Mouse (Mus musculus): ENCODE measurements at regions not wholly inside any gene's neighbourhood (a gene's known extent, or its start where the extent isn't known, plus 50 kb on each side); places are given as distances from the start of the nearest gene placed in this dataset.

- TF ChIP-seq CHD2 (IDR thresholded peaks at IDR 0.05; ENCODE audit: low read length), result no peak
- TF ChIP-seq UBTF (IDR thresholded peaks at IDR 0.05; ENCODE audit: low read depth, low read length), result no peak
- no peak for TF ChIP-seq MYC (IDR thresholded peaks at IDR 0.05; ENCODE audit: low read depth, low read length)
- no peak for TF ChIP-seq USF1 (IDR thresholded peaks at IDR 0.05; ENCODE audit: low read depth, low read length)
- TF ChIP-seq SMC3 (IDR thresholded peaks at IDR 0.05; ENCODE audit: low read depth, low read length), result no peak
- TF ChIP-seq ZKSCAN1 (IDR thresholded peaks at IDR 0.05; ENCODE audit: borderline replicate concordance, low read depth, low read length), result no peak
- no peak for TF ChIP-seq ZNF384 (IDR thresholded peaks at IDR 0.05; ENCODE audit: low read depth, low read length)
- TF ChIP-seq JUN (IDR thresholded peaks at IDR 0.05; ENCODE audit: insufficient read depth, low read depth, low read length), result no peak
- TF ChIP-seq MAZ (IDR thresholded peaks at IDR 0.05; ENCODE audit: low read depth, low read length), result no peak
- no peak for TF ChIP-seq ZMIZ1 (IDR thresholded peaks at IDR 0.05; ENCODE audit: low read depth, low read length)
- no peak for TF ChIP-seq ZC3H11A (IDR thresholded peaks at IDR 0.05; ENCODE audit: low read depth, low read length)
- no peak for TF ChIP-seq NELFE (IDR thresholded peaks at IDR 0.05; ENCODE audit: low read depth, low read length)
- TF ChIP-seq CTCF (conservative IDR thresholded peaks at IDR 0.05 in 1 of 2, IDR thresholded peaks at IDR 0.05 in 1 of 2; ENCODE audit: low read depth in 2 of 2, low read length in 2 of 2), result no peak
- TF ChIP-seq MAFK (IDR thresholded peaks at IDR 0.05; ENCODE audit: insufficient replicate concordance, low read length), result no peak
- TF ChIP-seq ETS1 (conservative IDR thresholded peaks at IDR 0.05; ENCODE audit: low read depth, low read length), result no peak
- H3K4me3 ChIP-seq (replicated peaks in 1 of 3; ENCODE audit: low read depth in 2 of 3, low read length in 2 of 3, poor library complexity in 1 of 3), result no peak overlapping the region
- no peaks in the 10 kb centered on the region for H3K79me2 ChIP-seq (replicated peaks; ENCODE audit: control insufficient read depth, extremely low read depth, insufficient read depth, poor library complexity, severe bottlenecking)
- dilution Hi-C loops (cut with MboI; ENCODE audit: extremely low pct_ligation_motif_present, extremely low pct_unique_long_range_greater_than_20kb, low sequenced_read_pairs) (no loop called here), in situ Hi-C loops (cut with MboI; ENCODE audit: low pct_ligation_motif_present, low pct_unique_long_range_greater_than_20kb, low sequenced_read_pairs) (loop anchor here (25.0 kb wide), 1 partner anchor 226 kb away; the partner anchor contains the start of gene Qk)
- H3K9ac ChIP-seq (ENCODE audit: insufficient read depth, low read depth), result no peak overlapping the region
- no peaks in the 10 kb centered on the region for H3K36me3 ChIP-seq (replicated peaks in 1 of 2; ENCODE audit: control insufficient read depth in 1 of 2, insufficient read depth in 1 of 2, low read length in 1 of 2)
- no peak overlapping the region for H3K4me2 ChIP-seq (ENCODE audit: insufficient read depth, low read depth, poor library complexity, severe bottlenecking)
- peaks cover under 1% of the 10 kb centered on the region for H3K9me3 ChIP-seq (replicated peaks; ENCODE audit: low read length)
- DNase-seq (ENCODE audit: extremely low read depth), result no peak
- no peaks in the 10 kb centered on the region for H3K27me3 ChIP-seq (replicated peaks)
- H3K4me1 ChIP-seq (ENCODE audit: control insufficient read depth in 1 of 2, insufficient read depth in 2 of 2), result peaks cover 0 to 7% of the 10 kb centered on the region in 2 experiments; a peak in 1 of 4 replicates
- no peak overlapping the region for H3K27ac ChIP-seq (ENCODE audit: insufficient read depth, low read depth)
These were observed 233.5 kb downstream of the Qk start for GRCm38 (mm10) chr17:10086132-10086531.

GRCm38 (mm10) chr17:10081721-10082120 is 237.9 kb downstream of the Qk start:
- no peaks in the 10 kb centered on the region for H3K9me3 ChIP-seq (replicated peaks; ENCODE audit: low read length)
- in situ Hi-C loops (cut with MboI; ENCODE audit: low pct_ligation_motif_present, low pct_unique_long_range_greater_than_20kb, low sequenced_read_pairs) (loop anchor here (25.0 kb wide), 1 partner anchor 231 kb away; the partner anchor contains the start of gene Qk), dilution Hi-C loops (cut with MboI; ENCODE audit: extremely low pct_ligation_motif_present, extremely low pct_unique_long_range_greater_than_20kb, low sequenced_read_pairs) (no loop called here)
- H3K36me3 ChIP-seq (replicated peaks in 1 of 2; ENCODE audit: control insufficient read depth in 1 of 2, insufficient read depth in 1 of 2, low read length in 1 of 2), result no peaks in the 10 kb centered on the region
- no peak overlapping the region for H3K4me2 ChIP-seq (ENCODE audit: insufficient read depth, low read depth, poor library complexity, severe bottlenecking)
- no peak overlapping the region for H3K4me3 ChIP-seq (replicated peaks in 1 of 3; ENCODE audit: low read depth in 2 of 3, low read length in 2 of 3, poor library complexity in 1 of 3)
- TF ChIP-seq JUND (conservative IDR thresholded peaks at IDR 0.05; ENCODE audit: low read depth, low read length), result no peak
- TF ChIP-seq ELF1 (IDR thresholded peaks at IDR 0.05; ENCODE audit: low read depth, low read length), result no peak
- no peak for TF ChIP-seq MAFK (IDR thresholded peaks at IDR 0.05; ENCODE audit: insufficient replicate concordance, low read length)
- TF ChIP-seq PAX5 (IDR thresholded peaks at IDR 0.05; ENCODE audit: low read length), result no peak
- TF ChIP-seq MXI1 (IDR thresholded peaks at IDR 0.05; ENCODE audit: low read depth, low read length), result no peak
- TF ChIP-seq MEF2A (IDR thresholded peaks at IDR 0.05; ENCODE audit: borderline replicate concordance, low read depth, low read length), result no peak
- TF ChIP-seq ZNF384 (IDR thresholded peaks at IDR 0.05; ENCODE audit: low read depth, low read length), result no peak
- TF ChIP-seq UBTF (IDR thresholded peaks at IDR 0.05; ENCODE audit: low read depth, low read length), result no peak
- TF ChIP-seq TCF12 (IDR thresholded peaks at IDR 0.05; ENCODE audit: low read depth, low read length), result no peak
- no peak for TF ChIP-seq TBP (conservative IDR thresholded peaks at IDR 0.05; ENCODE audit: low read depth, low read length)
- peaks cover 0 to 10% of the 10 kb centered on the region in 2 experiments; a peak in 1 of 4 replicates for H3K4me1 ChIP-seq (ENCODE audit: control insufficient read depth in 1 of 2, insufficient read depth in 2 of 2)
- H3K79me2 ChIP-seq (replicated peaks; ENCODE audit: control insufficient read depth, extremely low read depth, insufficient read depth, poor library complexity, severe bottlenecking), result no peaks in the 10 kb centered on the region
- no peak overlapping the region for H3K9ac ChIP-seq (ENCODE audit: insufficient read depth, low read depth)
- no peak for DNase-seq (ENCODE audit: extremely low read depth)
- no peaks in the 10 kb centered on the region for H3K27me3 ChIP-seq (replicated peaks)
- H3K27ac ChIP-seq (ENCODE audit: insufficient read depth, low read depth), result no peak overlapping the region
